Mouse (Mus musculus) B cell, adult 62 days (primary cell): Measurements from ENCODE around the gene Gm21882. TPM values are rescaled to one million over a fixed set of nuclear protein-coding genes. Genes with fewer than 3 reads are reported as not detected.

Experiments
- total RNA-seq: library from RNA; stranded (reverse); gene quantifications from 4 replicates; pipeline ENCODE4 v1.2.4, GENCODE M21; 2023

Gene Gm21882
- total RNA-seq: not detected in 4 replicates

DNA sequence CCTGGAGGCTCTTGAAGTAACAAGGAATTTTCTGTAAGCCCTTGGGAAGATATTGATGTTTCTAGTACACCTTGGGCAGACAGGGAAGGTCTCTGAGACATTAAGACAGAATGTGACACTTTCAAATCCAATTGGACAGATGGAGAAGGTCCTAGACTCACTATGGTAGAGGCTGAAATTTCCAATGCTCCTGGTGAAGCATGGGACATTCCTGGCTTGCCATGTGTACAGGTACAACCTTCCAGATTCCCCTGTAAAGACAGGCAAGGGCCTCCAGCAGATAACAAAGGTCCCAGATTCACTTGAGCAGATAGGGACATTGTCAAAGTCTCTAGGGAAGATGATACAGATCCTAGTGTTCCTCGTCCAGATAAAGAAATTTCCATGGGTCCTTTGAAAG lies at the start of gene Gm21882:
Gm21882 (minus strand) TSS at position 101 of the 400 bp plus-strand sequence.

Other genes with a start within 250 kb of the Gm21882 start
- not detected in 4 replicates for gene Gm21865, start 64.6 kb downstream of the Gm21882 start, total RNA-seq